Mouse (Mus musculus) forebrain, embryonic 12.5 days (tissue): ENCODE measurements around the gene Tmie. TPM values are rescaled to one million over a fixed set of nuclear protein-coding genes. Genes with fewer than 3 reads are reported as not detected.
A peak's percentile ranks its signal among the peaks of the same experiment; 100 is the strongest.

Experiments
- ATAC-seq: fragments of 200-750 bp; cut with Nextera tagmentation; 2 replicates; pipeline ENCODE4 v1.8.0; 2017; ENCODE audit warnings: moderate TSS enrichment; ENCODE audit not compliant: low FRiP score
- H3K27ac ChIP-seq: fragments of 300-500 bp; sonication (generic); 2 replicates; pipeline ENCODE4 v1.5.1; 2016; ENCODE audit warnings: mild to moderate bottlenecking
- H3K27me3 ChIP-seq: fragments of 300-500 bp; sonication (generic); 2 replicates; pipeline ENCODE4 v1.6.1; 2016; ENCODE audit warnings: mild to moderate bottlenecking
- H3K36me3 ChIP-seq: fragments of 300-500 bp; sonication (generic); replicated peaks from 2 replicates; pipeline ENCODE4 v1.6.1; 2016; ENCODE audit warnings: mild to moderate bottlenecking
- H3K4me1 ChIP-seq: fragments of 300-500 bp; sonication (generic); 2 replicates; pipeline ENCODE4 v1.6.1; 2016
- H3K4me2 ChIP-seq: fragments of 300-500 bp; sonication (generic); 2 replicates; pipeline ENCODE4 v1.6.1; 2016; ENCODE audit warnings: mild to moderate bottlenecking, moderate library complexity
- H3K4me3 ChIP-seq: fragments of 300-500 bp; sonication (generic); replicated peaks from 2 replicates; pipeline ENCODE4 v1.5.1; 2016; ENCODE audit warnings: mild to moderate bottlenecking
- H3K9ac ChIP-seq: fragments of 300-500 bp; sonication (generic); 2 replicates; pipeline ENCODE4 v1.6.1; 2016; ENCODE audit warnings: mild to moderate bottlenecking
- H3K9me3 ChIP-seq: fragments of 300-500 bp; sonication (generic); 2 replicates; pipeline ENCODE4 v1.6.1; 2016
- WGBS: fragments of 180-500 bp; shearing (Covaris S2); methylation state at CpG from one replicate; pipeline ENCODE4 v1.1.7; 2016; 5-methylcytosine and 5-hydroxymethylcytosine counted together
- polyA plus RNA-seq: library from polyadenylated mRNA; unstranded; fragments of >200 nt; fragmentation: Nextera tagmentation; extraction: Ambion mirVana; gene quantifications from 2 replicates; pipeline ENCODE4 v1.2.1, GENCODE M21; 2016

The Tmie gene
- polyA plus RNA-seq: 0.42 and 0.43 TPM in 2 replicates

- Histone ChIP-seq H3K9me3 (no peaks in the 10 kb centered on the region), H3K4me3 (peak within 1 kb of the TSS; percentile 50), H3K27me3 (peaks cover 56% of the 10 kb centered on the region), H3K9ac (peak within 1 kb of the TSS; percentile 27; the same call in 1 of the 2 replicates), H3K36me3 (no peaks in the 10 kb centered on the region), H3K4me1 (peaks cover 14% of the 10 kb centered on the region), H3K4me2 (peak within 1 kb of the TSS; percentile 75), H3K27ac (no peak within 1 kb of the TSS)
- 1% methylated on average over 43 of the region's 57 CpGs for WGBS
- no peak for ATAC-seq
Observed at GRCm38 (mm10) chr9:110879998-110880561, at the start of gene Tmie. Tmie (minus strand) TSS chr9:110880113.

- Histone ChIP-seq H3K9me3 (no peaks in the 10 kb centered on the region), H3K27ac (no peak overlapping the region), H3K4me1 (no peaks in the 10 kb centered on the region), H3K4me3 (no peak overlapping the region), H3K4me2 (no peak overlapping the region), H3K9ac (no peak overlapping the region), H3K27me3 (no peaks in the 10 kb centered on the region), H3K36me3 (no peaks in the 10 kb centered on the region)
- 21% methylated on average over 7 of the region's 7 CpGs for WGBS
- no peak for ATAC-seq
Observed at GRCm38 (mm10) chr9:110922759-110923158, 42.8 kb upstream of the Tmie start.

- H3K27me3 ChIP-seq: no peaks in the 10 kb centered on the region
- no peak overlapping the region for H3K4me2 ChIP-seq
- H3K4me3 ChIP-seq: no peak overlapping the region
- no peak overlapping the region for H3K9ac ChIP-seq
- no peak overlapping the region for H3K27ac ChIP-seq
- WGBS: 76% methylated on average over 15 of the region's 15 CpGs
- ATAC-seq: no peak
- H3K9me3 ChIP-seq: no peaks in the 10 kb centered on the region
- no peaks in the 10 kb centered on the region for H3K4me1 ChIP-seq
- no peaks in the 10 kb centered on the region for H3K36me3 ChIP-seq
Observed at GRCm38 (mm10) chr9:110920665-110921419, 40.9 kb upstream of the Tmie start.

- Histone ChIP-seq H3K4me2 (no peak within 1 kb of the TSS), H3K27me3 (no peaks in the 10 kb centered on the region), H3K4me1 (no peaks in the 10 kb centered on the region), H3K9ac (no peak within 1 kb of the TSS), H3K27ac (no peak within 1 kb of the TSS), H3K9me3 (no peaks in the 10 kb centered on the region), H3K4me3 (no peak within 1 kb of the TSS), H3K36me3 (no peaks in the 10 kb centered on the region)
- WGBS: 94% methylated on average over 7 of the region's 7 CpGs
- ATAC-seq: no peak
Observed at GRCm38 (mm10) chr9:110916786-110917185, 36.9 kb upstream of the Tmie start, which contains the start of gene Fam240a. Fam240a (minus strand) TSS chr9:110916861.

- Histone ChIP-seq H3K27ac (no peak overlapping the region), H3K9me3 (no peaks in the 10 kb centered on the region), H3K9ac (no peak overlapping the region), H3K4me3 (no peak overlapping the region), H3K4me2 (no peak overlapping the region), H3K36me3 (no peaks in the 10 kb centered on the region), H3K27me3 (no peaks in the 10 kb centered on the region), H3K4me1 (no peaks in the 10 kb centered on the region)
- no peak for ATAC-seq
- WGBS: 76% methylated on average over 8 of the region's 8 CpGs
Observed at GRCm38 (mm10) chr9:110915466-110915865, 35.6 kb upstream of the Tmie start.

DNA sequence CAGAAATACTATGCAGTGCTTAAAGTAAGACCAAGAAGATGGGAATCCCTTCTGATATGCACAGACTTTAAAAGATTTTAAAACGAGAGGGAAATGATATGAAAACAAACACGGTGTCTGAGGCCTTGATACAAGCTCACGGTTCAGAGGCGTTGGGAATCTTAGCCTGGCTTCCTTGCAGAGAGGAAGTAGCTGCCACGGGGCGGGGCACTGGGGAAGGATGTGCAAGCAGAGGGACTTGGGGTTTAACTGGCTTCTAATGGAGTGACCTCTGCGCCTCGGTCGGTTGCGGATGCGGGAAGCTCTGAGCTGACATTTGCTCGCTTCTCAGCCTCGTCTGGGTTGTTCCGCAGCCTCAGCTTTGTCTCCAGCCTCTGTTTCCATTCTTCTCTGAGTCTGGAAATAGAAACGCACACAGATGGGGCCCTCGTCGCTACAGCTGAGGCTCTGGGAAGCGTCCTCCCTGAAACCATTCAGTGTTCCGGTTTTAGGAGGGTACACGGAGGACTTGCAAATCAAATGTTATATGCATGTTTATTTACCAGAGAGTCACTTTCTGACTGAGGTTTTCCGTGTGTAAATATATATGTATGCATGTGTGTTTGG is 34.8 kb upstream of the Tmie start:
- no peak overlapping the region for H3K27ac ChIP-seq
- H3K9ac ChIP-seq: no peak overlapping the region
- no peak overlapping the region for H3K4me2 ChIP-seq
- WGBS: 60% methylated on average over 21 of the region's 21 CpGs
- no peaks in the 10 kb centered on the region for H3K4me1 ChIP-seq
- no peaks in the 10 kb centered on the region for H3K36me3 ChIP-seq
- ATAC-seq: no peak
- H3K4me3 ChIP-seq: no peak overlapping the region
- no peaks in the 10 kb centered on the region for H3K27me3 ChIP-seq
- no peaks in the 10 kb centered on the region for H3K9me3 ChIP-seq

- H3K4me3 ChIP-seq: no peak overlapping the region
- H3K36me3 ChIP-seq: no peaks in the 10 kb centered on the region
- H3K4me1 ChIP-seq: no peaks in the 10 kb centered on the region
- ATAC-seq: no peak
- no peak overlapping the region for H3K4me2 ChIP-seq
- 0 out of 2 replicates have a peak, but pooled peaks cover 3% of the 10 kb centered on the region for H3K9me3 ChIP-seq
- 79% methylated on average over 6 of the region's 6 CpGs for WGBS
- H3K9ac ChIP-seq: no peak overlapping the region
- H3K27ac ChIP-seq: no peak overlapping the region
- H3K27me3 ChIP-seq: no peaks in the 10 kb centered on the region
Observed at GRCm38 (mm10) chr9:110909371-110909967, 29.6 kb upstream of the Tmie start.

DNA sequence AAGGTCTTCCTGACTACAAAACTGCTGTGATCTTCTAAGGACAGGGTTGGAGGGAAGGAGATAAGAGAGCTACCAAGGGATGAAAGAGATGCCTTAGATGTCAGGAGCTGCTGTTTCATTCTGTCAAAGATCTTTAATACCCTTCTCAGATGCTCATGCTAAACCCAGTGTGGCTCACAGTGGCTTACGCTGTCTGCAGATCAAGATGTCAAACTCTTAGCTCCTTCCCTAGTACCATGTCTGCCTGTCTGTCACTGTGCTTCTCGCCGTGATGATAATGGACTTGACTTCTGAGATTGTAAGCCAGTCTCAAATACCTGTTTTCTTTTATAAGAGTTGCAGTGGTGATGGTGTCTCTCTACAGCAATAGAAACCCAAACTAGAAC is 28.7 kb upstream of the Tmie start:
- Histone ChIP-seq H3K27ac (no peak overlapping the region), H3K4me1 (no peaks in the 10 kb centered on the region), H3K36me3 (no peaks in the 10 kb centered on the region), H3K4me2 (no peak overlapping the region), H3K27me3 (no peaks in the 10 kb centered on the region), H3K9ac (no peak overlapping the region), H3K9me3 (0 out of 2 replicates have a peak, but pooled peaks cover 3% of the 10 kb centered on the region), H3K4me3 (no peak overlapping the region)
- ATAC-seq: no peak
- 90% methylated on average over 3 of the region's 3 CpGs for WGBS

GRCm38 (mm10) chr9:110907838-110908630 is 28.1 kb upstream of the Tmie start:
- Histone ChIP-seq H3K36me3 (no peaks in the 10 kb centered on the region), H3K27ac (no peak overlapping the region), H3K4me1 (no peaks in the 10 kb centered on the region), H3K9me3 (0 out of 2 replicates have a peak, but pooled peaks cover 3% of the 10 kb centered on the region), H3K4me3 (no peak overlapping the region), H3K9ac (no peak overlapping the region), H3K27me3 (no peaks in the 10 kb centered on the region), H3K4me2 (no peak overlapping the region)
- 79% methylated on average over 4 of the region's 4 CpGs for WGBS
- ATAC-seq: no peak

DNA sequence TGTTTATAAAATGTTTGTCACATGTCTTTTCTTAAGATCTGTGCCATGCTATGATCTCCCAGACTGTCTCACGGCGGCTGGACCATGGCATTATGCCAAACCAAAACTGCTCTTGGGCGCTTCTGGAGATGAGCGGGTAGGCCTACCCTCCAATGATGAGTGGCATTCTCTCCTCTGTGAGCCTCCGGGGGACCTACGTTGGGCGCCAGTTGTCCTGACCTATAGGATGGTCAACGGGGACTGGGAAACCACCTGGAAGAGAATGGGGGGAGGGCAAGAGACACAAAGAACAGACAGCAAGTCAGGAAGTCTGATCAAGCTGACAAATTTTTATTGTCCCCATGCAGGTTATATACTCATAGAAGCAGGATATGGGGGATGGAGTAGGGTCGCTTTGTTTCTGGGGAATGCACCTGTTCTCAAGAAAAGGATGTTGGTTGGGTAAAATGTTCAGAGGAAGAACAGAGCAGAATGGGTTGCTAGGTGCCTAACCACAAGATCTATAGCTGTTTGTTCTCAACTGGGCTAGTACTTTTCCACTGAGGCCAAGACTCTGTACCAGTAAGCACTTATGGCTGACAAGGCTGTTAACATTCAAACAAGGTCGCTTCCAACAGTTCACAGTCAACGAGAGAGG is 27.4 kb upstream of the Tmie start:
- Histone ChIP-seq H3K36me3 (no peaks in the 10 kb centered on the region), H3K27me3 (no peaks in the 10 kb centered on the region), H3K9me3 (0 out of 2 replicates have a peak, but pooled peaks cover 3% of the 10 kb centered on the region), H3K4me1 (no peaks in the 10 kb centered on the region), H3K27ac (no peak overlapping the region), H3K4me3 (no peak overlapping the region), H3K9ac (no peak overlapping the region), H3K4me2 (no peak overlapping the region)
- WGBS: 92% methylated on average over 11 of the region's 11 CpGs
- ATAC-seq: no peak

- Histone ChIP-seq H3K9me3 (0 out of 2 replicates have a peak, but pooled peaks cover 2% of the 10 kb centered on the region), H3K4me2 (no peak overlapping the region), H3K27ac (no peak overlapping the region), H3K4me1 (no peaks in the 10 kb centered on the region), H3K9ac (no peak overlapping the region), H3K27me3 (no peaks in the 10 kb centered on the region; the same call in 1 of the 2 replicates), H3K36me3 (no peaks in the 10 kb centered on the region), H3K4me3 (no peak overlapping the region)
- 90% methylated on average over 4 of the region's 4 CpGs for WGBS
- ATAC-seq: no peak
Observed at GRCm38 (mm10) chr9:110902271-110902670, 22.4 kb upstream of the Tmie start.
